Mouse (Mus musculus) gonadal fat pad, adult 2 months (tissue): Measurements from ENCODE around the gene Efcab6. TPM values are rescaled to one million over a fixed set of nuclear protein-coding genes. Genes with fewer than 3 reads are reported as not detected.
"Not testable (repeated sequence)": the region's sequence is repeated elsewhere in the genome, so short reads cannot be mapped to it uniquely, and the experiment has no call there.

Source experiments
- DNase-seq: peaks from one replicate; pipeline ENCODE4 v3.0.0-alpha.2; 2012; ENCODE audit warnings: low read depth
- polyA plus RNA-seq: library from polyadenylated mRNA; depleted of rRNA; stranded (reverse); fragments of >200 nt; gene quantifications from 2 replicates; pipeline ENCODE4 v1.2.3, GENCODE M21; 2012; rRNA removed

Gene Efcab6
- 0.45 and 1.3 TPM in 2 replicates for polyA plus RNA-seq

- DNase-seq: no peak
Measured at GRCm38 (mm10) chr15:84065140-84065539, at the start of gene Efcab6. Efcab6 (minus strand) TSS chr15:84065379.

GRCm38 (mm10) chr15:84113873-84114272 lies 48.7 kb upstream of the Efcab6 start:
- DNase-seq: no peak

GRCm38 (mm10) chr15:84108899-84109298 lies 43.7 kb upstream of the Efcab6 start:
- DNase-seq: no peak

GRCm38 (mm10) chr15:84105924-84106500 lies 40.8 kb upstream of the Efcab6 start:
- no peak for DNase-seq

- no peak for DNase-seq
Measured at GRCm38 (mm10) chr15:84105105-84105923, 40.1 kb upstream of the Efcab6 start, which contains the start of gene Sult4a1. Sult4a1 (minus strand) TSS chr15:84105754.

- DNase-seq: no peak
Measured at GRCm38 (mm10) chr15:84104626-84105025, 39.4 kb upstream of the Efcab6 start.

- DNase-seq: not testable (repeated sequence)
Measured at GRCm38 (mm10) chr15:84097536-84097935, 32.4 kb upstream of the Efcab6 start.

- no peak for DNase-seq
Measured at GRCm38 (mm10) chr15:84096051-84096450, 30.9 kb upstream of the Efcab6 start.

GRCm38 (mm10) chr15:84094921-84095320 lies 29.7 kb upstream of the Efcab6 start:
- no peak for DNase-seq

GRCm38 (mm10) chr15:84086775-84087174 lies 21.6 kb upstream of the Efcab6 start:
- no peak for DNase-seq

- DNase-seq: no peak
Measured at GRCm38 (mm10) chr15:84086364-84086763, 21.2 kb upstream of the Efcab6 start.

- DNase-seq: no peak
Measured at GRCm38 (mm10) chr15:84080069-84080468, 14.9 kb upstream of the Efcab6 start.

- DNase-seq: no peak
Measured at GRCm38 (mm10) chr15:84079519-84079918, 14.3 kb upstream of the Efcab6 start.

- DNase-seq: no peak
Measured at GRCm38 (mm10) chr15:84078667-84079066, 13.5 kb upstream of the Efcab6 start.

- DNase-seq: no peak
Measured at GRCm38 (mm10) chr15:84077151-84077550, 12.0 kb upstream of the Efcab6 start.

GRCm38 (mm10) chr15:84074705-84075185 lies 9.6 kb upstream of the Efcab6 start:
- DNase-seq: no peak

- DNase-seq: no peak
Measured at GRCm38 (mm10) chr15:84073911-84074704, 8.9 kb upstream of the Efcab6 start.

GRCm38 (mm10) chr15:84073058-84073457 lies 7.9 kb upstream of the Efcab6 start:
- DNase-seq: no peak

- no peak for DNase-seq
Measured at GRCm38 (mm10) chr15:84072226-84072625, 7.0 kb upstream of the Efcab6 start.

GRCm38 (mm10) chr15:84070116-84070676 lies 5.0 kb upstream of the Efcab6 start:
- DNase-seq: no peak

GRCm38 (mm10) chr15:84069455-84070050 lies 4.4 kb upstream of the Efcab6 start:
- DNase-seq: no peak
